Mouse (Mus musculus) G1E (cell line): ENCODE data around the gene Hsd11b1. TPM values are rescaled to one million over a fixed set of nuclear protein-coding genes. Genes with fewer than 3 reads are reported as not detected.

ENCODE experiments used
- ATAC-seq: 2 replicates; pipeline ENCODE4 v1.8.0; 2016; ENCODE audit warnings: mild to moderate bottlenecking; ENCODE audit not compliant: insufficient number of reproducible peaks, poor library complexity, low FRiP score, severe bottlenecking; ENCODE audit errors: extremely low read depth
- DNase-seq: peaks from one replicate; pipeline ENCODE4 v3.0.0; 2012; ENCODE audit warnings: low spot score
- H3K27me3 ChIP-seq: 2 replicates; pipeline ENCODE4 v1.6.1; 2012; ENCODE audit warnings: mild to moderate bottlenecking, low read length, inconsistent platforms; ENCODE audit not compliant: insufficient read depth
- H3K36me3 ChIP-seq: replicated peaks from 2 replicates; pipeline ENCODE3; 2012; ENCODE audit warnings: mild to moderate bottlenecking, inconsistent platforms
- H3K4me1 ChIP-seq: 2 replicates; pipeline ENCODE4 v1.6.1; 2012; ENCODE audit warnings: low read depth, low read length, inconsistent platforms, mixed read lengths; ENCODE audit not compliant: insufficient read depth
- H3K4me3 ChIP-seq: 2 replicates; pipeline ENCODE4 v1.5.1; 2012; ENCODE audit warnings: low read depth, mild to moderate bottlenecking, inconsistent platforms, low read length, moderate library complexity, mixed read lengths
- H3K9me3 ChIP-seq: replicated peaks from 2 replicates; pipeline ENCODE4 v1.6.1; 2012; ENCODE audit warnings: inconsistent platforms
- CTCF ChIP-seq: IDR thresholded peaks from 2 replicates; pipeline ENCODE4 v1.5.1; 2012; ENCODE audit warnings: low read depth, low read length, inconsistent platforms, mixed read lengths
- GATA1 ChIP-seq: IDR thresholded peaks from 2 replicates; pipeline ENCODE4 v1.6.1; 2012; ENCODE audit warnings: borderline replicate concordance, low read length, inconsistent platforms, mixed read lengths
- GATA2 ChIP-seq: IDR thresholded peaks from 2 replicates; pipeline ENCODE4 v1.6.1; 2012; ENCODE audit warnings: low read depth, low read length, inconsistent platforms, borderline replicate concordance
- POLR2AphosphoS5 ChIP-seq: IDR thresholded peaks from 2 replicates; pipeline ENCODE4 v1.6.1; 2012; ENCODE audit warnings: low read depth, low read length, inconsistent platforms; ENCODE audit not compliant: insufficient replicate concordance
- TAL1 ChIP-seq: conservative IDR thresholded peaks from 2 replicates; pipeline ENCODE4 v1.6.1; 2012; ENCODE audit warnings: low read depth, low read length, inconsistent platforms, mixed read lengths
- polyA plus RNA-seq: library from polyadenylated mRNA; stranded (reverse); fragments of >175 nt; gene quantifications from 2 replicates; pipeline ENCODE4 v1.2.3, GENCODE M21; 2012
- total RNA-seq, 2 experiments: library from RNA; stranded (forward) in 1 of 2; stranded (reverse) in 1 of 2; fragments of 200-1000 nt in 1 of 2; fragments of >200 nt in 1 of 2; fragmentation: Nextera tagmentation in 1 of 2; gene quantifications; 2 replicates each; pipeline ENCODE4 v1.2.3; 2014 to 2017

Gene Hsd11b1
- total and polyA plus RNA-seq, 3 experiments: 0.27 TPM; not detected in 2

GRCm38 (mm10) chr1:193281344-193281743 is 17.5 kb upstream of the Hsd11b1 start:
- Histone ChIP-seq H3K9me3 (no peaks in the 10 kb centered on the region), H3K27me3 (no peaks in the 10 kb centered on the region), H3K4me3 (no peak overlapping the region), H3K36me3 (no peaks in the 10 kb centered on the region), H3K4me1 (no peaks in the 10 kb centered on the region)
- no peak for DNase-seq
- no peak for ATAC-seq
- TF ChIP-seq GATA2: no peak
- no peak for TF ChIP-seq CTCF
- no peak for TF ChIP-seq POLR2AphosphoS5
- no peak for TF ChIP-seq TAL1
- TF ChIP-seq GATA1: no peak

GRCm38 (mm10) chr1:193279492-193279891 is 15.6 kb upstream of the Hsd11b1 start:
- TF ChIP-seq GATA2 (no peak), POLR2AphosphoS5 (no peak), TAL1 (no peak), CTCF (no peak), GATA1 (no peak)
- DNase-seq: no peak
- no peaks in the 10 kb centered on the region for H3K9me3 ChIP-seq
- ATAC-seq: no peak
- H3K36me3 ChIP-seq: no peaks in the 10 kb centered on the region
- no peak overlapping the region for H3K4me3 ChIP-seq
- H3K4me1 ChIP-seq: no peaks in the 10 kb centered on the region
- H3K27me3 ChIP-seq: no peaks in the 10 kb centered on the region

- H3K9me3 ChIP-seq: no peaks in the 10 kb centered on the region
- H3K4me1 ChIP-seq: no peaks in the 10 kb centered on the region
These were observed 14.7 kb upstream of the Hsd11b1 start for GRCm38 (mm10) chr1:193278414-193279045.

GRCm38 (mm10) chr1:193274407-193275071 is 10.7 kb upstream of the Hsd11b1 start:
- TF ChIP-seq GATA2 (no peak), TAL1 (no peak), POLR2AphosphoS5 (no peak), GATA1 (no peak), CTCF (no peak)
- H3K4me1 ChIP-seq: no peaks in the 10 kb centered on the region; the same call in 1 of the 2 replicates
- H3K27me3 ChIP-seq: peaks cover 4% of the 10 kb centered on the region; the same call in 1 of the 2 replicates
- H3K36me3 ChIP-seq: no peaks in the 10 kb centered on the region
- no peaks in the 10 kb centered on the region for H3K9me3 ChIP-seq
- no peak for DNase-seq
- no peak overlapping the region for H3K4me3 ChIP-seq
- no peak for ATAC-seq

More at GRCm38 (mm10) chr1:193278414-193279045, 14.7 kb upstream of the Hsd11b1 start:
- ATAC-seq (no peak), DNase-seq (no peak)
- Histone ChIP-seq H3K27me3 (no peaks in the 10 kb centered on the region), H3K4me3 (no peak overlapping the region), H3K36me3 (no peaks in the 10 kb centered on the region)
- TF ChIP-seq TAL1 (no peak), GATA2 (no peak), CTCF (no peak), GATA1 (no peak), POLR2AphosphoS5 (no peak)

- DNase-seq: no peak
- H3K27me3 ChIP-seq: peaks cover 4% of the 10 kb centered on the region; the same call in 1 of the 2 replicates
These were observed 9.2 kb upstream of the Hsd11b1 start, which contains the start of gene G0s2 for GRCm38 (mm10) chr1:193272916-193273601. Gene G0s2, minus strand, starts transcription at chr1:193273217.

More at GRCm38 (mm10) chr1:193272916-193273601, 9.2 kb upstream of the Hsd11b1 start, which contains the start of gene G0s2:
- TF ChIP-seq GATA2: no peak
- no peak for TF ChIP-seq TAL1
- TF ChIP-seq POLR2AphosphoS5: no peak
- no peak for TF ChIP-seq GATA1
- no peak for TF ChIP-seq CTCF
- Histone ChIP-seq H3K4me3 (0 out of 2 replicates have a peak within 1 kb of the TSS, but pooled peaks have one; percentile 13), H3K4me1 (no peaks in the 10 kb centered on the region; the same call in 1 of the 2 replicates), H3K36me3 (no peaks in the 10 kb centered on the region), H3K9me3 (no peaks in the 10 kb centered on the region)
- ATAC-seq: no peak
